Mouse (Mus musculus) midbrain, embryonic 12.5 days (tissue): Measurements from ENCODE around the gene Ccnh. TPM values are rescaled to one million over a fixed set of nuclear protein-coding genes. Genes with fewer than 3 reads are reported as not detected.
"Not testable (repeated sequence)": the region's sequence is repeated elsewhere in the genome, so short reads cannot be mapped to it uniquely, and the experiment has no call there.

Experiments
- ATAC-seq: fragments of 200-750 bp; cut with Nextera tagmentation; 2 replicates; pipeline ENCODE4 v1.8.0; 2017; ENCODE audit warnings: low read depth, moderate TSS enrichment, moderate library complexity; ENCODE audit not compliant: low FRiP score
- H3K27ac ChIP-seq: fragments of 300-500 bp; sonication (generic); replicated peaks from 2 replicates; pipeline ENCODE4 v1.5.1; 2016; ENCODE audit warnings: mild to moderate bottlenecking
- H3K27me3 ChIP-seq: fragments of 300-500 bp; sonication (generic); 2 replicates; pipeline ENCODE4 v1.6.1; 2016; ENCODE audit warnings: mild to moderate bottlenecking
- H3K36me3 ChIP-seq: fragments of 300-500 bp; sonication (generic); 2 replicates; pipeline ENCODE4 v1.6.1; 2016
- H3K4me1 ChIP-seq: fragments of 300-500 bp; sonication (generic); 2 replicates; pipeline ENCODE4 v1.6.1; 2016
- H3K4me2 ChIP-seq: fragments of 300-500 bp; sonication (generic); replicated peaks from 2 replicates; pipeline ENCODE4 v1.6.1; 2016; ENCODE audit warnings: mild to moderate bottlenecking, moderate library complexity
- H3K4me3 ChIP-seq: fragments of 300-500 bp; sonication (generic); 2 replicates; pipeline ENCODE4 v1.5.1; 2016; ENCODE audit warnings: mild to moderate bottlenecking
- H3K9ac ChIP-seq: fragments of 300-500 bp; sonication (generic); replicated peaks from 2 replicates; pipeline ENCODE4 v1.6.1; 2016; ENCODE audit warnings: mild to moderate bottlenecking, moderate library complexity
- H3K9me3 ChIP-seq: fragments of 300-500 bp; sonication (generic); 2 replicates; pipeline ENCODE4 v1.6.1; 2016; ENCODE audit warnings: mild to moderate bottlenecking
- WGBS: fragments of 180-500 bp; shearing (Covaris S2); methylation state at CpG from one replicate; pipeline ENCODE4 v1.1.7; 2016; 5-methylcytosine and 5-hydroxymethylcytosine counted together
- polyA plus RNA-seq: library from polyadenylated mRNA; unstranded; fragments of >200 nt; fragmentation: Nextera tagmentation; extraction: Ambion mirVana; gene quantifications from 2 replicates; pipeline ENCODE4 v1.2.1, GENCODE M21; 2016

Gene Ccnh
- 103 and 109 TPM in 2 replicates for polyA plus RNA-seq

- 2% methylated on average over 44 of the region's 44 CpGs for WGBS
Observed at GRCm38 (mm10) chr13:85188903-85189643, at the start of gene Ccnh. TSS of gene Ccnh (plus strand) at chr13:85189408.

GRCm38 (mm10) chr13:85143361-85143760 is 45.8 kb upstream of the Ccnh start:
- WGBS, result 92% methylated on average over 16 of the region's 16 CpGs
- H3K36me3 ChIP-seq, result not testable (repeated sequence)

More at GRCm38 (mm10) chr13:85188903-85189643, at the start of gene Ccnh:
- H3K9ac ChIP-seq, result peak within 1 kb of the TSS; percentile 86
- peaks cover 25% of the 10 kb centered on the region for H3K36me3 ChIP-seq
- peaks cover 7% of the 10 kb centered on the region; the same call in 1 of the 2 replicates for H3K4me1 ChIP-seq
- peak within 1 kb of the TSS; percentile 82 for H3K27ac ChIP-seq
- H3K27me3 ChIP-seq, result no peaks in the 10 kb centered on the region
- H3K4me2 ChIP-seq, result peak within 1 kb of the TSS; percentile 81
- peak; percentile 98 for ATAC-seq
- H3K4me3 ChIP-seq, result peak within 1 kb of the TSS; percentile 88
- H3K9me3 ChIP-seq, result no peaks in the 10 kb centered on the region

GRCm38 (mm10) chr13:85146471-85146870 is 42.7 kb upstream of the Ccnh start:
- no peak overlapping the region for H3K27ac ChIP-seq

More at GRCm38 (mm10) chr13:85143361-85143760, 45.8 kb upstream of the Ccnh start:
- H3K4me3 ChIP-seq, H3K9ac ChIP-seq, H3K9me3 ChIP-seq, H3K4me1 ChIP-seq, H3K4me2 ChIP-seq, H3K27me3 ChIP-seq, ATAC-seq, H3K27ac ChIP-seq: not testable (repeated sequence)

GRCm38 (mm10) chr13:85154746-85155145 is 34.5 kb upstream of the Ccnh start:
- H3K27me3 ChIP-seq, result no peaks in the 10 kb centered on the region
- no peak overlapping the region for H3K27ac ChIP-seq
- no peaks in the 10 kb centered on the region for H3K9me3 ChIP-seq
- H3K9ac ChIP-seq, result no peak overlapping the region
- H3K4me3 ChIP-seq, result no peak overlapping the region
- no peaks in the 10 kb centered on the region for H3K4me1 ChIP-seq
- WGBS, result 74% methylated on average over 6 of the region's 6 CpGs
- no peak overlapping the region for H3K4me2 ChIP-seq
- peak; percentile 44; the same call in 1 of the 2 replicates for ATAC-seq
- no peaks in the 10 kb centered on the region for H3K36me3 ChIP-seq

More at GRCm38 (mm10) chr13:85146471-85146870, 42.7 kb upstream of the Ccnh start:
- Histone ChIP-seq H3K4me1 (no peaks in the 10 kb centered on the region), H3K4me2 (no peak overlapping the region), H3K27me3 (no peaks in the 10 kb centered on the region), H3K9me3 (no peaks in the 10 kb centered on the region), H3K4me3 (no peak overlapping the region), H3K9ac (no peak overlapping the region), H3K36me3 (no peaks in the 10 kb centered on the region)
- no peak for ATAC-seq

- Histone ChIP-seq H3K9me3 (no peaks in the 10 kb centered on the region), H3K4me1 (no peaks in the 10 kb centered on the region), H3K27me3 (no peaks in the 10 kb centered on the region), H3K36me3 (no peaks in the 10 kb centered on the region), H3K9ac (no peak overlapping the region), H3K27ac (no peak overlapping the region), H3K4me3 (no peak overlapping the region), H3K4me2 (no peak overlapping the region)
- ATAC-seq, result no peak
- WGBS, result 85% methylated on average over 2 of the region's 2 CpGs
Observed at GRCm38 (mm10) chr13:85159971-85160370, 29.2 kb upstream of the Ccnh start.

GRCm38 (mm10) chr13:85164512-85165124 is 24.6 kb upstream of the Ccnh start:
- no peaks in the 10 kb centered on the region for H3K27me3 ChIP-seq
- peak; percentile 16; the same call in 1 of the 2 replicates for ATAC-seq
- no peak overlapping the region for H3K4me2 ChIP-seq
- H3K4me1 ChIP-seq, result no peaks in the 10 kb centered on the region
- 43% methylated on average over 4 of the region's 4 CpGs for WGBS
- no peak overlapping the region for H3K9ac ChIP-seq
- no peak overlapping the region for H3K4me3 ChIP-seq
- H3K9me3 ChIP-seq, result no peaks in the 10 kb centered on the region
- no peaks in the 10 kb centered on the region for H3K36me3 ChIP-seq
- no peak overlapping the region for H3K27ac ChIP-seq

- peaks cover 7% of the 10 kb centered on the region; the same call in 1 of the 2 replicates for H3K4me1 ChIP-seq
- no peaks in the 10 kb centered on the region for H3K9me3 ChIP-seq
- peak overlapping the region; percentile 82 for H3K27ac ChIP-seq
- peak overlapping the region; percentile 81 for H3K4me2 ChIP-seq
- H3K9ac ChIP-seq, result peak overlapping the region; percentile 86
- H3K27me3 ChIP-seq, result no peaks in the 10 kb centered on the region
- ATAC-seq, result peak; percentile 82
- H3K36me3 ChIP-seq, result peaks cover 25% of the 10 kb centered on the region
- WGBS, result 2% methylated on average over 17 of the region's 17 CpGs
- H3K4me3 ChIP-seq, result peak overlapping the region; percentile 88
Observed at GRCm38 (mm10) chr13:85189644-85190121, 475 bp downstream of the Ccnh start.

GRCm38 (mm10) chr13:85191253-85191652 is 2.0 kb downstream of the Ccnh start:
- no peak for ATAC-seq
- peaks cover 7% of the 10 kb centered on the region; the same call in 1 of the 2 replicates for H3K4me1 ChIP-seq
- no peak overlapping the region for H3K9ac ChIP-seq
- H3K9me3 ChIP-seq, result no peaks in the 10 kb centered on the region
- peaks cover 25% of the 10 kb centered on the region for H3K36me3 ChIP-seq
- H3K27me3 ChIP-seq, result no peaks in the 10 kb centered on the region
- no peak overlapping the region for H3K4me2 ChIP-seq
- WGBS, result 93% methylated on average over 2 of the region's 2 CpGs
- H3K4me3 ChIP-seq, result no peak overlapping the region
- H3K27ac ChIP-seq, result no peak overlapping the region

GRCm38 (mm10) chr13:85207493-85207892 is 18.3 kb downstream of the Ccnh start:
- Histone ChIP-seq H3K4me2 (no peak overlapping the region), H3K4me3 (no peak overlapping the region), H3K36me3 (peaks cover 23% of the 10 kb centered on the region), H3K4me1 (no peaks in the 10 kb centered on the region), H3K9ac (no peak overlapping the region), H3K9me3 (no peaks in the 10 kb centered on the region), H3K27ac (no peak overlapping the region), H3K27me3 (no peaks in the 10 kb centered on the region)
- WGBS, result 76% methylated on average over 2 of the region's 2 CpGs
- ATAC-seq, result no peak

- Histone ChIP-seq H3K27ac (no peak overlapping the region), H3K4me2 (no peak overlapping the region), H3K9ac (no peak overlapping the region), H3K4me1 (no peaks in the 10 kb centered on the region), H3K9me3 (no peaks in the 10 kb centered on the region), H3K4me3 (no peak overlapping the region), H3K27me3 (no peaks in the 10 kb centered on the region), H3K36me3 (peaks cover 20% of the 10 kb centered on the region)
- no peak for ATAC-seq
- WGBS, result 97% methylated on average over 6 of the region's 6 CpGs
Observed at GRCm38 (mm10) chr13:85208656-85209055, 19.4 kb downstream of the Ccnh start.

- Histone ChIP-seq H3K9me3 (no peaks in the 10 kb centered on the region), H3K4me2 (no peak overlapping the region), H3K4me1 (no peaks in the 10 kb centered on the region), H3K9ac (no peak overlapping the region), H3K27me3 (no peaks in the 10 kb centered on the region), H3K4me3 (no peak overlapping the region), H3K27ac (no peak overlapping the region), H3K36me3 (peaks cover 15% of the 10 kb centered on the region)
- no peak for ATAC-seq
- 86% methylated on average over 1 of the region's 1 CpGs for WGBS
Observed at GRCm38 (mm10) chr13:85210353-85210752, 21.1 kb downstream of the Ccnh start.

- Histone ChIP-seq H3K4me3 (no peak overlapping the region), H3K36me3 (peaks cover 30% of the 10 kb centered on the region), H3K27ac (no peak overlapping the region), H3K4me2 (no peak overlapping the region), H3K9me3 (no peaks in the 10 kb centered on the region), H3K27me3 (no peaks in the 10 kb centered on the region), H3K9ac (no peak overlapping the region), H3K4me1 (no peaks in the 10 kb centered on the region)
- 87% methylated on average over 4 of the region's 4 CpGs for WGBS
- no peak for ATAC-seq
Observed at GRCm38 (mm10) chr13:85218656-85219055, 29.4 kb downstream of the Ccnh start.
